Mouse (Mus musculus) mouse trophoblast stem cell (cell line): ENCODE data around the gene Hist1h3e.
"Not testable (repeated sequence)": the region's sequence is repeated elsewhere in the genome, so short reads cannot be mapped to it uniquely, and the experiment has no call there.

Experiments used
- in situ Hi-C, 2 experiments: fragments of 300-500 bp; cut with MseI, MboI; formaldehyde crosslinking; loops; 2 replicates in 1 of 2; 3 replicates in 1 of 2; pipeline ENCODE4 v1.15.1; 2025

The Hist1h3e gene

GRCm38 (mm10) chr13:23562699-23563462, 712 bp upstream of the Hist1h3e start:
- in situ Hi-C loops, result no loop called here

- in situ Hi-C loops, result not testable (repeated sequence)
These were observed 662 bp downstream of the Hist1h3e start for GRCm38 (mm10) chr13:23561531-23561882.

- in situ Hi-C loops, result not testable (repeated sequence)
These were observed 1.5 kb downstream of the Hist1h3e start for GRCm38 (mm10) chr13:23560699-23561098.

- in situ Hi-C loops, result no loop called here
These were observed 5.3 kb downstream of the Hist1h3e start for GRCm38 (mm10) chr13:23556906-23557305.

DNA sequence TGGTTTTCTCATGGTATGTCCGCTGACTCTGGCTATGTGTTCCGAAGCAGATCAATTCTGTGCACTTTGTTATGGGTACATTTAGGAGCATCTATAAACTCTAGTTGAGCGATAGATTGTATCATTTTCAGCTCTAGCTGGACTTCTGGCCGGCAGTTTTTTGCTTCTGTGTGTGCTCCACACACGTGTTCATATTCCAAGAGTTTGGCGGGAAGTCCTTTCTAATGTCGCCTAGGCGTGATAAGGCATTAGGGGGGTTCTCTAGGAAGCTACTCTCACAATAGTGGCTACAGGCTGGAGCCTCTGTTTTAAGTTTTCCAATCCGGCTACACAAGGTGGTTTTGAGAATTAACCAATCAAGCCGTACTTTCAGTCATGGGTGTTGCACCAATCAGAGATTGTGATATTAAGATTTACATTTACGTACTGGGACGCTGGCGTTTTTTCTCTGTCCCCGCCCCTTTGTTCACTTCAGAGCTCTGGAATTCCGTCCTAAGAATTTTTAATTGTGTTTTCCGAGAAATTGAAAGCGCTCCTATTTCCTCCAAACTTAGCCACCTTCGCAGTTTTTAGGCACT, 6.2 kb downstream of the Hist1h3e start:
- in situ Hi-C loops, result no loop called here

DNA sequence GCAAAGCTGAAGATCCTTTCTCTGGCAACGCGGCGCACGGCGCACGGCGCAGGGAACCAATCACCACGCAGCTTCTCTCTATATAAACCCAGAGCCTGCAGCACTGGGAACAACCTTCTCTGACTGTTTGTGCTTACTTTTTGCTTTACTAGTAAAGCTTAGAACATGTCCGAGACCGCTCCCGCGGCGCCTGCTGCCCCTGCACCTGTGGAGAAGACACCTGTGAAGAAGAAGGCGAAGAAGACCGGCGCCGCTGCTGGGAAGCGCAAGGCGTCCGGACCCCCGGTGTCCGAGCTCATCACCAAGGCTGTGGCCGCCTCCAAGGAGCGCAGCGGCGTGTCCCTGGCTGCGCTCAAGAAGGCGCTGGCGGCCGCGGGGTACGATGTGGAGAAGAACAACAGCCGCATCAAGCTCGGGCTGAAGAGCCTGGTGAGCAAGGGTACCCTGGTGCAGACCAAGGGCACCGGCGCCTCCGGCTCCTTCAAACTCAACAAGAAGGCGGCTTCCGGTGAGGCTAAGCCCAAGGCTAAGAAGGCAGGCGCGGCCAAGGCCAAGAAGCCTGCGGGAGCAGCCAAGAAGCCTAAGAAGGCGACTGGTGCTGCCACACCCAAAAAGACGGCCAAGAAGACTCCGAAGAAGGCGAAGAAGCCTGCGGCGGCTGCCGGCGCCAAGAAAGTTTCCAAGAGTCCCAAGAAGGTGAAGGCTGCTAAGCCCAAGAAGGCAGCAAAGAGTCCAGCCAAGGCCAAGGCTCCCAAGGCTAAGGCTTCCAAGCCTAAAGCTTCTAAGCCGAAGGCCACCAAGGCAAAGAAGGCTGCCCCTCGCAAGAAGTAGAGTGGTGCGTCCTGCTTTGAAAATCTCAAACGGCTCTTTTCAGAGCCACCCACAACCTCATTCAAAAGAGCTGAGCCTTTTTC, 7.0 kb downstream of the Hist1h3e start:
- in situ Hi-C loops, result no loop called here

- in situ Hi-C loops, result no loop called here
These were observed 7.8 kb downstream of the Hist1h3e start for GRCm38 (mm10) chr13:23554393-23554792.

DNA sequence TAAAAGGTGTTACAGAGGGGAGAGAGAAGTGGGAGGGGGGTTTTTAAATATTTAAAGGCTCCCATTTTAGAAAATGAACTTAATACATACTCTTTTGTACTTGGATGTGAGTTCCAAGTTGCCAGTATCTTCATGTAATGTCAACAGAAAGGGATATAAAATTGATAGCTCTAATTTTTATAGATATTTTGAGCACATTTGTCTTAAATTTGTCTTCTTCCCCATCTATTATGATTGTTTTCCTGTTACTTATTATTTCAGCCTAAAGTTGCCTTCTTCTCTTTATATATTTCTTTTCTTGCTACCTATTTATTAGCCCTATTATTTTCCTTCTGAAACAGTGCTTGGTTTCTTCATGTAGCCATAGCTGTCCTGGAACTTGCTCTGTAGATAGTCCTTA, 9.2 kb downstream of the Hist1h3e start, which contains the start of gene Hist1h1d:
Gene Hist1h1d (plus strand): TSS at position 301 of the 400 bp plus-strand sequence.
- in situ Hi-C loops, result no loop called here

DNA sequence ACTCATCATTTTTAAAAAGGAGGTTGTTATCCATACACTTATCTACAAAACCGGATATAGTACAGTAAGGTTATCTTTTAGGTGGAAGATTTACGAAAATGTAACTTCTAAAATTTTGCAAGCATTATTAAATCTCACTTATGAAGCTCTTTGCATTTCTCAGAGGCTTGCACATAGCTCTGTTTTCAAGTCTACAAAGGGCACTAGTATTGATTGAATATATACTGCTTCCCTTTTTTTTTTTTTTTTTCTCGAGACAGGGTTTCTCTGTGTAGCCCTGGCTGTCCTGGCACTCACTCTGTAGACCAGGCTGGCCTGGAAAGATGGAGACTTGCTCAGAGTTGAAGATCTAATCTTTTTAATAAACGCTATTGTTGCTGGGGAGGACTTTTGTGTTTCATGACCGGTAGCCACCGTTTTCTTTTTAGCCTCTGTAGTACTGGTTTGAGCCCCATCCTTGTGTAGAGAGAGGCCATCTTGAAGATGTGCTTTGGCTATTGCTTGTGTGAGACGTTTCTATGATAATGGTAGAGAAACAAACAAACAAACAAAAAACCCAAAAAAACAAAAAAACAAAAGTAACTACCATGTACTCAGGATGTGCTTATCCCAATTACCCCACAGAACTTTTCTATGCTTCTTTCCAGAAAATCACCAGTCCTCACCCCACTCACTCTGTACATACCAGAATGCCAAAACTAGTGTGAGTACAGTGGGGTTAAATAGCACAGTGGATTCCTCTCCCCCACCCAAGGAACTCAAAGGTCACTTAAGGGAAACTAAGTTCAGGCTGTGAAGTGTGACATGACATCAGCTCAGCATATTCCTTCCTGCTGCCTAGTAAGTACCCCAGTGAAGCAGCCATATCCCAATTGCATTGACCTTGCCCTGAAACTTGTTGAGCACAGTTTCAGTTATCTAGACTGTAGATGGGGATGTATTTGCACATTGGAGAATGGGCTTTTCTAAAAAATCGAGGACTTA, 9.9 kb downstream of the Hist1h3e start:
- in situ Hi-C loops, result no loop called here

- in situ Hi-C loops, result not testable (repeated sequence)
These were observed 10.9 kb downstream of the Hist1h3e start, which contains the start of gene Hist1h4f for GRCm38 (mm10) chr13:23551146-23551834. TSS of gene Hist1h4f (minus strand) at chr13:23551648.

DNA sequence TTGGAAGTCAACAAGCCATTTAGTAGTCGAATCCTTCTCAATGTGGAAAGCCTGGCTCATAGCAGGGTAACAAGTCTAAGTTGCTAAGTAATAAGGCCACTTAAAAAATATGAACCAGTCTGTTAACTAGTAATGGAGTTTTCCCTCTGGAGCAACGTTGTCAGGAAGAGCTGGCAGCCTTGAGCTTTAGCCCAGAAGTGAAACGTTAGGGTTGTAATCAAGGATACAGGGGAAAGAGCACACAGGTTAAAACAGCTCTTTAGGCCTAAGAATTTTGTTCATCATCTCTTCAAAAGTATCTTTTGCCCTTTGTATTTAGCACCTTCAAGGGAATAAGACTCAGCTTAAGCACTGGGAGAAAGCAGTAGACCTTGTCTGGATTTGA, 11.4 kb downstream of the Hist1h3e start:
- in situ Hi-C loops, result no loop called here

DNA sequence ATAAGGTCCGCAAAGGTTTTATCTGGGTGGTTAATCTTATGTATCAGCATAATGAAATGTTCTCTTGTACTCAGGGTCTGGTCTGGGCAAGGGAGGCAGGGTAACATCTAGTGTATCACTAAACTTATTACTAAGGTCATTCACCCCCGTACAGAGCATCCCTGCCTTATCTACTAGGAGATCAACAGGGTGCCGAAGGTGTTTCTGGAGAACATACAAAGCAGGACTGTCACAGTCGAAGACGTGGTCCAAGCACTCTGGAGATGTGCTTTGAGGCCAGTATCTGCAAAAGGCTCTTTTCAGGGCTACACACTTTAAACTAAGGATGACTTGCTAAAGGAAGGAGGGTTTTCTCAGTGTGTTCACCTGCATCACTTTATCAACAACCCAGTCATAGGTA, 15.5 kb downstream of the Hist1h3e start:
- in situ Hi-C loops, result no loop called here

DNA sequence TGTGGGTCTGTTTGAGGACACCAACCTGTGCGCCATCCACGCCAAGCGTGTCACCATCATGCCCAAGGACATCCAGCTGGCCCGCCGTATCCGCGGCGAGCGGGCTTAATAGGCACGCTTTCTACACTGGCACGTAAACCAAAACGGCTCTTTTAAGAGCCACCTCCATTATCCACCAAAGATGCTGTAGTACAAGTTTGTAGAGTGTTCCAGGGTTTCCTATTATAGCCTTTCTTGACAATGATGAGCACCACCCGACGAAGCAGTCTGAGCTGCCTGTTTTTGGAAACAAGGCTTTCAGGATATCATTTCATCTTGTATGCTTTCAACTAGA, 17.4 kb downstream of the Hist1h3e start:
- in situ Hi-C loops, result not testable (repeated sequence)

GRCm38 (mm10) chr13:23543965-23544786, 18.0 kb downstream of the Hist1h3e start, which contains the start of gene Hist1h3f:
TSS of gene Hist1h3f (plus strand) at chr13:23544052.
- in situ Hi-C loops, result no loop called here

DNA sequence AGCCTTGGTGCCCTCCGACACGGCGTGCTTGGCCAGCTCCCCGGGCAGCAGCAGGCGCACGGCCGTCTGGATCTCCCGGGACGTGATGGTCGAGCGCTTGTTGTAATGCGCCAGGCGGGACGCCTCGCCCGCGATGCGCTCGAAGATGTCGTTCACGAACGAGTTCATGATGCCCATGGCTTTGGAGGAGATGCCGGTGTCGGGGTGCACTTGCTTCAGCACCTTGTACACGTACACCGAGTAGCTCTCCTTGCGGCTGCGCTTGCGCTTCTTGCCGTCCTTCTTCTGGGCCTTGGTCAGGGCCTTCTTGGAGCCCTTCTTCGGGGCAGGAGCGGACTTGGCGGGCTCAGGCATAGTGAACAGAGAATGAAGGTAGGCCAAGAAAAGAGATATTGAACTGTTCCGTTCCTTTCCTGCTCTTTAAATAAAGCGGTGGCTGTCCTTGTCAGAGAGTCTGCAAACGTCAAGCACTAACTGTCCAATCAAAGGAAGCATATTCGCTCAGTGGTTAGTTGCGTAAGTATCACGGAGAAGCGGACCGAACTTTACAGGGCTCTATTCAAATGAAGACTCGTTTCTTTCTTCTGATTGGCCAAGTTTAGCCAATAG, 19.1 kb downstream of the Hist1h3e start, which contains the start of gene Hist1h2bh:
Gene Hist1h2bh (minus strand): TSS at position 394 of the 609 bp plus-strand sequence.
- in situ Hi-C loops, result not testable (repeated sequence)

GRCm38 (mm10) chr13:23542225-23542980, 19.8 kb downstream of the Hist1h3e start:
- in situ Hi-C loops, result not testable (repeated sequence)

GRCm38 (mm10) chr13:23541497-23541896, 20.7 kb downstream of the Hist1h3e start:
- in situ Hi-C loops, result no loop called here

DNA sequence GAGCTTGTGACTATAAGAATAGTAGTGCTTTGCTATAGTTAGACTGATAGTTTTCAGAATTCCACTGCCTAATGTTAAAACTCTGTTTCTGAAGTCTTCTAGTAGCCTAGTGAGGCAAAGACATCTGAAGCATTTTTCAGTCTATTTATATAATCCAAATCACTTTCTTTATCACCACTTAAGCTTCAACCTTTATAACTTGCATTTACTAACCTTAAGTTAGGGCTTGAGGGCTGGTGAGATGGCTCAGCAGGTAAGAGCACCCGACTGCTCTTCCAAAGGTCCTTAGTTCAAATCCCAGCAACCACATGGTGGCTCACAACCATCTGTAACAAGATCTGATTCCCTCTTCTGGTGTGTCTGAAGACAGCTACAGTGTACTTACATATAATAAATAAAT, 22.3 kb downstream of the Hist1h3e start:
- in situ Hi-C loops, result not testable (repeated sequence)
